Mouse (Mus musculus) adrenal gland, postnatal 10 days (tissue): ENCODE measurements around the gene Fgfr4. TPM values are rescaled to one million over a fixed set of nuclear protein-coding genes. Genes with fewer than 3 reads are reported as not detected.
"Not testable (repeated sequence)": the region's sequence is repeated elsewhere in the genome, so short reads cannot be mapped to it uniquely, and the experiment has no call there.

ENCODE experiments used
- DNase-seq: peaks from one replicate; pipeline ENCODE4 v3.0.0; 2021; ENCODE audit warnings: mixed read lengths
- total RNA-seq, 2 experiments: library from RNA; stranded (reverse); gene quantifications; 2 replicates each; pipeline ENCODE4 v1.2.3; 2021

Fgfr4 gene
- total RNA-seq, 2 experiments from 2014 or later, result 22.3 to 28.2 TPM

GRCm38 (mm10) chr13:55171517-55172335, 19.3 kb downstream of the Fgfr4 start:
- peak; percentile 80 for DNase-seq

- DNase-seq, result no peak
Observed at GRCm38 (mm10) chr13:55172336-55172770, 19.9 kb downstream of the Fgfr4 start.

- no peak for DNase-seq
Observed at GRCm38 (mm10) chr13:55174347-55174746, 21.9 kb downstream of the Fgfr4 start.

- no peak for DNase-seq
Observed at GRCm38 (mm10) chr13:55176265-55176664, 23.8 kb downstream of the Fgfr4 start.

DNA sequence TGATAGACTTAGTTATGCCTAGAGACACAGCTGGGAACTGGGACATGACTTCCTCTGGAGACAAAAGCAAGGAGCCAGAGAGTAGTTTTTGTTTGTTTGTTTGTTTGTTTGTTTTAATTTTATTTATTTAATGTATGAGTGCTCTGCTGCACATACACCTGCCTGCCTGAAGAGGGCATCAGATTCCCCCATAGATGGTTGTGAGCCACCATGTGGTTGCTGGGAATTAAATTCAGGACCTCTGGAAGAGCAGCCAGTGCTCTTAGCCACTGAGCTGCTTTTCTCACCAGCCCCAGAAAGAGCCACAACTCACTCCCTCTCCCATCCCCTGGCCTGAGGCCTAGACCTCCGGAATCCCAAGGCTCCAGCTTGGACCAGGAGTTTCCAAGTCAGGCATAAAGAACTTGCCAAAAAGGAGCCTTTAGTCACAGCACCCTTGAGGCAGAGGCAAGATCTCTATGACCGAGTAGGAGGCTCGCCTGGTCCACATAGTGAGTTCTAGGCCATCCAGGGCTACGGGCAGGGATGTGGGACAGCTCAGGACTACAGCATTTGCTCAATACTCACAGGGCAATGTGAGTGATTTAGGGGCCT, 25.6 kb downstream of the Fgfr4 start:
- peak; percentile 53 for DNase-seq

DNA sequence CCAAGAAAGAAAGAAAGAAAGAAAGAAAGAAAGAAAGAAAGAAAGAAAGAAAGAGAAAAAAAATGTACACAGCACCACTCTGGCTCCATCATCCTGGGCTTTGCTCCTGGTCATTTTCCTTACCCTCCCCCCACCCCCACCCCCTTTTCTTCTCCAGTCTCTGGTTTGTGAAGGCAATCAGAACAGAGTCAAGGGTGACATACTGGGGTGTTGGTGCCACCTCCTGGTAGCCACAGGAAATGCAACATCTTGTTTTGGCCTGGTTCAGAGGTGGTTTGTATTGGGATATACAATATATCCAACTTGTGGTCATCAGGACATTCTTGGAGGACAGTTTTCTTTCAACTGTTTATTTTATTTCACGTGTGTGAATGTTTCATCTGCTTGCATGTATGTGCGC, 26.1 kb downstream of the Fgfr4 start:
- DNase-seq, result peak; percentile 85

- DNase-seq, result peak; percentile 56
Observed at GRCm38 (mm10) chr13:55179591-55179990, 27.2 kb downstream of the Fgfr4 start.

- DNase-seq, result peak; percentile 16
Observed at GRCm38 (mm10) chr13:55181786-55182172, 29.3 kb downstream of the Fgfr4 start.

- DNase-seq, result peak; percentile 81
Observed at GRCm38 (mm10) chr13:55182173-55182894, 29.9 kb downstream of the Fgfr4 start.

DNA sequence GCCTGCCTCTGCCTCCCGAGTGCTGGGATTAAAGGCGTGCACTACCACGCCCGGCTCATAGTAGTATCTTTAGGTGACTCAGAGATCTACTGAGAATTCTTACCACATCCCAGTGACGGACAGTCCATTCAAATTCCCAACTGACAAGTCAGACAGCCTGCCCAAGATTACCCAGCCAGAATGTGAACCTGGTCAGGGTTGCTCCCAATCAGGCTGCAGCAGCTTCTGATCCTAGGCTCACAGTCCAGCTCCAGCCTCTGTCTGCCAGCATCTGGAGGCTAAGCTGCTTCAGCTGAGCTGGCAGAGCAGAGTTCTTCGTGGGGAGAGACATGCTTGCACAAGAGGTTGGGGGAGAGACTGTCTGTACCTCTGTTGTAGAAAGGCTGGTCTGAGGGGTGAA, 30.9 kb downstream of the Fgfr4 start:
- DNase-seq, result peak; percentile 61

DNA sequence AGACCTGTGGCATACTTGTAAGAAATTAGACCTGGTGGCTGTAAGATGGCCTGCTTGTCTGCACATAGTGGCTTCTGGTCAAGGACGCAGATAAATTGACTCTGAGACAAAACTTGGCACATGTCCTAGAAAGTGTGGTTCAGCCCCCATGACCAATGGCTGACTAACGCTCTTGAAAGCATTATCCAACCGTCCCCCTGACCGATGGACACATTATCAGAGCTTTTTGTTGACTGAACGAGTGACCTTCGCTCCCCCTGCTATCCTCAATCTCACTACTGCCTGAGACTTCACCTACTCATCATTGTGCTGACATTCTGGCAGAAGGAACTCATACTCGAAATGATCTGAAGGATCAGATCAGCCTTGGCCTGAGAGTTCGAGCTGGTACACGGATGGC, 34.6 kb downstream of the Fgfr4 start:
- DNase-seq, result peak; percentile 48

- no peak for DNase-seq
Observed at GRCm38 (mm10) chr13:55189531-55190107, 37.2 kb downstream of the Fgfr4 start.

DNA sequence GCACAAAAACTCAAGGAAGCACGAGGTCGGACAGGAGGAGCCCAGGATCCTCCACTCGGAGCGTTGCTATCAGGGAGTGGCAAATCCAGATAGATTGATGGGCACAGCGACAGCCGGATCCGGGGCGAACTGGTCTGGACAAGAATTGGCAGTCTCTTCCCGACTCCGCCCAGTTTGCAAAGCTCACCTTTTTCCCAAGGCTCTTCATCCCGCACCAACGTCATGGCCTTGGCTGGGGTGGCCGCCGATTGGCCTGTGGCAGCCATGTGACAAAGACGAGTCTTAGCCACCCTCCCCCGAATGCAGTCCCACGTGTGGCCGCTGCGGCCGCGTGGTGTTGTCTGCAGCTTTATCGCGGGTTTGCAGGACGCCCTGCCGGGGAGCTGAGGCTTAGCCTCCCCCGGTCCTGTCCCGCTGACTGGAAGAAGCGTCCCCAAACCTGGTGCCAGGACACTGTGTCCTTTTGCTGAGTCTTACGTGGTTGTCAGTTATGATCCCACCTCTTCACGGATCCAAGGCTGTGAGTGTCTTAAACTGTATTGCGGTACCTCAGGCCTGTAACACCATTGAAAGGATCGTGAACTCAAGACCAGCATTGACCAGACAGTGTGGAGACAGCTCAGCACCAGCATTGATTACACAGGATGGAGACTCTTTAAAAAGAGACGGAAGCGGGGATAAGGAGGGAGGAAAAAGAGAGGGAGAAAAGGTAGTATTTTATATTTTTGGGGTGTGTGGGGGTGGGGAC, 37.9 kb downstream of the Fgfr4 start:
- DNase-seq, result peak; percentile 98

- no peak for DNase-seq
Observed at GRCm38 (mm10) chr13:55191535-55191934, 39.1 kb downstream of the Fgfr4 start.

- not testable (repeated sequence) for DNase-seq
Observed at GRCm38 (mm10) chr13:55202758-55203157, 50.3 kb downstream of the Fgfr4 start.

DNA sequence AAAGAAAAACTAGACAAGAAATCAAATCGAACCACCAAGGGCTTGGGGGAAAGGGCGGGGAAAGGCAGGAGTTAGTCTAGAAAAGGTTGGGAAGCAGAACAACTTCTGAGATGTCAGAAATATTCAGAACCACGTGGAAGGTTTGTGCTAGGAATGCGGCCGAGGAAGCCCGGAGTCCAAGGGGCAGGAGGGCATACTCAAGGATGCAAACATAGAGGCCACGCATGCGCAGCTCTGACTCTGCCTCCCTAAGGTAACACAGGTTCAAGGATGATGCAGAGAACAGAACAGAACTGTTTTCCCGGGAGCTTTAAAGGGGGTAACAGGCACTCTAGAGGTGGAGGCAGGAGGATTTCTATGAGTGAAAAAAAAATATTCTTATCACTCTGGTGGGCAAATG, 51.3 kb downstream of the Fgfr4 start:
- no peak for DNase-seq

DNA sequence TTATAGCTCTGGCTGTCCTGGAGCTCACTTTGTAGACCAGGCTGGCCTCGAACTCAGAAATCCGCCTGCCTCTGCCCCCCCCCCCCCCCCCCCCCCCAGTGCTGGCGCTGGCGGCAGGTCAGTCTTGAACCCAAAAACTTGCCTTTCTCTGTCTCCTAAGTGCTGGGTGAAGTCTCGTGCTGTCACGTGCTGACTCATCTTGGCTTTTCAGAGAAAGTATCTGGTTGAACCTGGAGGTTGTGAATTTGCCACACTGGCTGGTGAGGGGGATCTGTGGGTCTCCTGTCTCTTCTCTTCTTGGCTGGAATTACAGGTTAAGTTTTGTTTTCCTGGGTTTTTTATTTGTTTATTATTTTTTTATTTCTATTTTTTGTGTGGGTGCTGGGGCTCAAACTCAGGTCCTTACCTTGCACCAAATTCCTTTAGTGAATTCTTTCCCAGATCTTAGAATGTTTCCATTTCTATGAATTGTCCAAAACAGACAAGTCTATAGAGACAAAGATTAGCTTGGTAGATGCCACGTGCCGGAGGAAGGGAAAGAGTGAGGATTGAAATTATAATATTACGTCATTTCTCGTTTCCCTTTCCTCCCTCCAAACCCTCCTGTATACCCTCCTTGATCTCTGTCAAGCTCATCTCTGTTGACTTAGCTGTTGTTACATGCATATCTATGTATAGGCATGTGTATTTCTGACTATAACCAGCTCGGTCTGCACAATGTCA, 52.4 kb downstream of the Fgfr4 start:
- DNase-seq, result no peak

GRCm38 (mm10) chr13:55205448-55206205, 53.2 kb downstream of the Fgfr4 start:
- DNase-seq, result no peak

DNA sequence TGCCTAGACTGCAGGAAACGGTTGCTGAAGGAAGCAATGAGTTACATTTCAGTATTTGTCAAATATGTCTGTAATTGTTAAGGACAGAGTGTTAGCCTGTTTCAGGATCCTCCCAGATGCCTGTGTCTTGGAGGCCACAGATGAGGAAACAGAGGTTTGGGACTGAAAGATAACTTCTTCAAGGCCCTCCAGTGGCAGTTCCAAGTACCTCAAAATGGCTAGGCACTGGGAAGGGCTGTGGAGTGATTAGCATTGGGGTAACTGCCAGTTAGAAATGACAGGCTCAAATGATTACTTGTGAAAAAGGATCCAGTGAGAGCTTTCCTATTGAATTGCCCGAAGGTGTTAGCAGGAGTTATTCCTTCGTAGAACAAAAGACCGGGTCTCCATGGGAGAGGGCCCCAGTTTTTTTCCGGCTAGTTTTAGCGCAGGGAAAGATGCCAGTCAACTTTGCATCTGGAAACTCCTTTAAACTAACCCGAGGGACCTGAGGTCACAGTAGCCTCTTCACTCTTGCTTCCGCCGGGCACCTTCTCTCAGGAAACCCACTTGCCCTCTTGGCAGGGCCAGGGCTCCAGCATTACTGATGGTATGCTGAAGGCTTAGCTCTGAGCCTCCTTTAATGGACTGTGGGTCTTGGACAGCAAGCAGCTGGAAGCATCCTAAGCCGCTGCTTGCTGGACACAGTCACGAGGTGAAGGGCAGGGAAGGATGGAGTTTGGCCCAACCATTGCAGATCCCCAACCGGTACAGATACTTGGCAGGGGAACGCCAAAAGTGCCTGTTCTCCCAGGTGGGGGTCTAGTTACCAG, 56.6 kb downstream of the Fgfr4 start:
- no peak for DNase-seq
